Mouse (Mus musculus): ENCODE measurements around the gene Tpgs1. TPM values are rescaled to one million over a fixed set of nuclear protein-coding genes. Genes with fewer than 3 reads are reported as not detected.

Gene Tpgs1
- polyA plus RNA-seq, 1 experiment from 2014 or later = 79.6 TPM

DNA sequence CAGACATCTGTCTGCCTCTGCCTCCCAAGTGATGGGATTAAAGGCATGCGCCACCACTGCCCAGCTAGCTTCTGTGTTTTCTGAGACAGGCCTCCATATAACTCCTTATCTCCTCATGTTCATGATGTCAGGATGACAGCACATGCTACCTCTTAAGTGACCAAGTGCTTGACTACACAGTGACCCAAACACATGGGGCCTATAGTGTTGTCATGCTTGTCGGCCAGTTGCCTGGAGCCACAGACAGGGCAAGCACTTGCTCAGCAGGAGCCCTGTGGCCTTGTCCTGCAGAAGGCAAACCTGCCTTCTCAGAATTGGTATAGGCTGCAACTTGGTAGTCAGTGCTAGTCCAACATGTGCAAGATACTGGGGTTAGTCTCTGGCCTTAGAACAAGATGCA, 17.1 kb downstream of the Tpgs1 start:
- H3K4me1 ChIP-seq = peaks cover 16% of the 10 kb centered on the region
- H3K27ac ChIP-seq = no peak overlapping the region
- no peak overlapping the region for H3K4me2 ChIP-seq (replicated peaks)
- no peak for ATAC-seq (ENCODE audit: low FRiP score, low read depth)
- H3K27me3 ChIP-seq (replicated peaks) = no peaks in the 10 kb centered on the region
- no peaks in the 10 kb centered on the region for H3K9me3 ChIP-seq
- WGBS = 88% methylated on average over 2 of the region's 2 CpGs
- peaks cover 52% of the 10 kb centered on the region for H3K36me3 ChIP-seq
- H3K4me3 ChIP-seq = no peak overlapping the region
- H3K9ac ChIP-seq = no peak overlapping the region

DNA sequence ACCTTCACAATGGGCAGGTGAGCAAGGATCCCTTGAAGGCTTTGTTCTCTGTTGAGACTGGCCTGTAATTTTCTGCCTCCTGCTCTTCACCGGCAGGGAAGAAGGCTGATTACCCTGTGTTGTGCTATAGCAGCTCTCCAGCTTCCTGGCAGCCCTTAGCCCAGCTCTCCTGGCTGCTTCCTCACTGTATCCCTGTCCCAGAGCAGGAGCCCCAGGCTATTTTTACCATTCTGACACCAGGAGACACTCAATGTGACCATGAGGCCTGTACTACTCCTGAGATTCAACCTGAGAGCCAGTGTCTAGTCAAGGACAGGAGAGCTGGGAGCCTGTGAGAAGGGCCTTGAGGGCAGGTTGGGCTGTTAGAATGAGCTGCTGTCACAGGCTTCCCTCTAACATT, 17.5 kb downstream of the Tpgs1 start:
- peaks cover 52% of the 10 kb centered on the region for H3K36me3 ChIP-seq
- no peaks in the 10 kb centered on the region for H3K9me3 ChIP-seq
- H3K4me3 ChIP-seq = no peak overlapping the region
- no peak overlapping the region for H3K9ac ChIP-seq
- 93% methylated on average over 1 of the region's 1 CpGs for WGBS
- H3K27ac ChIP-seq = no peak overlapping the region
- no peak for ATAC-seq (ENCODE audit: low FRiP score, low read depth)
- H3K4me1 ChIP-seq = peaks cover 15% of the 10 kb centered on the region
- no peaks in the 10 kb centered on the region for H3K27me3 ChIP-seq (replicated peaks)
- H3K4me2 ChIP-seq (replicated peaks) = no peak overlapping the region

- no peak overlapping the region for H3K4me2 ChIP-seq (replicated peaks)
- 97% methylated on average over 6 of the region's 6 CpGs for WGBS
- H3K4me3 ChIP-seq = no peak overlapping the region
- H3K27ac ChIP-seq = no peak overlapping the region
- 0 out of 2 replicates have a peak, but pooled peaks cover 3% of the 10 kb centered on the region for H3K9me3 ChIP-seq
- H3K36me3 ChIP-seq = peaks cover 52% of the 10 kb centered on the region
- ATAC-seq (ENCODE audit: low FRiP score, low read depth) = no peak
- no peak overlapping the region for H3K9ac ChIP-seq
- H3K4me1 ChIP-seq = peaks cover 15% of the 10 kb centered on the region
- no peaks in the 10 kb centered on the region for H3K27me3 ChIP-seq (replicated peaks)
These were observed 18.3 kb downstream of the Tpgs1 start for GRCm38 (mm10) chr10:79687513-79687912.

DNA sequence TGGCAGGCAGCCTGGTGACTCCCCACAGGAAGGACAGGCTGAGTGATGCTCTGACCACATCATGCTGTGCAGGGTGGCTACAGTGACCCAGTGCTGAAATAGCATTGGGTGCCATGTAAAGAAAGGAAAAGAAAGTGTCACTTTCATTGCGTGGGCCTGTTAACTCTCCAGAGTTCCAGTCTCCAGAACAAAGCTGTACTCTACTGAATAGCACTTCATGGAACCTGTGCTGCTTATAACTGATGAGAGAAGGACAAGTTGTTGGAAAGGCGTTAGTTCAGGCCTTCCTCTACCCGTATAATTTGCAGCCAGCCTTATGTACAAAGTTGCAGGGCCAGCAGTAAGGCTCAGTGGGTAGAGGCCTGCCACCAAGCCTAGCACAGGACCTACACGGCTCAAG, 19.6 kb downstream of the Tpgs1 start, which contains the start of gene Gzmm:
Gzmm (plus strand) TSS at position 301 of the 400 bp plus-strand sequence.
- no peak for ATAC-seq (ENCODE audit: low FRiP score, low read depth)
- H3K4me3 ChIP-seq = no peak within 1 kb of the TSS
- H3K9ac ChIP-seq = no peak within 1 kb of the TSS
- 77% methylated on average over 4 of the region's 4 CpGs for WGBS
- 0 out of 2 replicates have a peak, but pooled peaks cover 3% of the 10 kb centered on the region for H3K9me3 ChIP-seq
- no peaks in the 10 kb centered on the region for H3K27me3 ChIP-seq (replicated peaks)
- no peak within 1 kb of the TSS for H3K27ac ChIP-seq
- no peak within 1 kb of the TSS for H3K4me2 ChIP-seq (replicated peaks)
- peaks cover 5% of the 10 kb centered on the region for H3K4me1 ChIP-seq
- H3K36me3 ChIP-seq = peaks cover 52% of the 10 kb centered on the region

DNA sequence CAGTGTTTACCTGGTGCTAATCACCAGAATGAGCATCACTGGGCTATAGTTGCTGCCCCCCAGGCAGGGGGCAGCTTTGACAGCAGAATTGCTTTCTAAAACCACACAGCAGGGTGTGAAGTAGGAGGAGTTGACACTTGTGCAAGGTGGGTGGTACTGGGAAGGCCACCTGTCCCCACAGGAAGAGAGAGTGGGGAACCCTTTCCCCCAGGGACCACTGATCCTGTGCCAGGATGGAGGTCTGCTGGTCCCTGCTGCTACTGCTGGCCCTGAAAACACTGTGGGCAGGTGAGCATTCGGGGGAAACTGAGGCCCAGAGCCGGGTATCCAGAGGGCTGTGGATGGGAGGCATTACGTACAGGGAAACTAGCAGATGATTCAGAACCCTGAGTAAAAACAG, 20.0 kb downstream of the Tpgs1 start:
- H3K36me3 ChIP-seq = peaks cover 52% of the 10 kb centered on the region
- H3K9ac ChIP-seq = no peak overlapping the region
- no peak for ATAC-seq (ENCODE audit: low FRiP score, low read depth)
- 0 out of 2 replicates have a peak, but pooled peaks cover under 1% of the 10 kb centered on the region for H3K4me1 ChIP-seq
- H3K4me3 ChIP-seq = no peak overlapping the region
- H3K27me3 ChIP-seq (replicated peaks) = no peaks in the 10 kb centered on the region
- no peak overlapping the region for H3K4me2 ChIP-seq (replicated peaks)
- H3K27ac ChIP-seq = no peak overlapping the region
- 0 out of 2 replicates have a peak, but pooled peaks cover 3% of the 10 kb centered on the region for H3K9me3 ChIP-seq
- 89% methylated on average over 3 of the region's 3 CpGs for WGBS

GRCm38 (mm10) chr10:79691986-79692548, 22.9 kb downstream of the Tpgs1 start:
- no peaks in the 10 kb centered on the region for H3K27me3 ChIP-seq (replicated peaks)
- 0 out of 2 replicates have a peak, but pooled peaks cover 4% of the 10 kb centered on the region for H3K4me1 ChIP-seq
- H3K9me3 ChIP-seq = 0 out of 2 replicates have a peak, but pooled peaks cover 3% of the 10 kb centered on the region
- WGBS = 97% methylated on average over 2 of the region's 2 CpGs
- H3K4me2 ChIP-seq (replicated peaks) = no peak overlapping the region
- H3K4me3 ChIP-seq = no peak overlapping the region
- peaks cover 24% of the 10 kb centered on the region for H3K36me3 ChIP-seq
- no peak overlapping the region for H3K27ac ChIP-seq
- H3K9ac ChIP-seq = no peak overlapping the region
- no peak for ATAC-seq (ENCODE audit: low FRiP score, low read depth)

GRCm38 (mm10) chr10:79693580-79694378, 24.6 kb downstream of the Tpgs1 start:
- 77% methylated on average over 12 of the region's 12 CpGs for WGBS
- H3K27ac ChIP-seq = no peak overlapping the region
- no peak overlapping the region for H3K9ac ChIP-seq
- peaks cover 7% of the 10 kb centered on the region for H3K36me3 ChIP-seq
- no peaks in the 10 kb centered on the region for H3K27me3 ChIP-seq (replicated peaks)
- no peak overlapping the region for H3K4me2 ChIP-seq (replicated peaks)
- no peak overlapping the region for H3K4me3 ChIP-seq
- H3K9me3 ChIP-seq = 0 out of 2 replicates have a peak, but pooled peaks cover 3% of the 10 kb centered on the region
- no peak for ATAC-seq (ENCODE audit: low FRiP score, low read depth)
- H3K4me1 ChIP-seq = 0 out of 2 replicates have a peak, but pooled peaks cover 4% of the 10 kb centered on the region

DNA sequence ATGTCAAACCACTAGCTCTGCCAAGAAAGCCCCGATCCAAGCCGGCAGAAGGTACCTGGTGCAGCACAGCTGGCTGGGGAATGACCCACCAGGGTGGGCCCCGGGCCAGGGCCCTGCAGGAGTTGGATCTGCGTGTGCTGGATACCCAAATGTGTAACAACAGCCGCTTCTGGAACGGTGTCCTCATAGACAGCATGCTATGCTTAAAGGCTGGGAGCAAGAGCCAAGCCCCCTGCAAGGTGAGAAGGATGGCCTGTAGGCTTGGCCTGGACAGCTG, 25.1 kb downstream of the Tpgs1 start:
- Histone ChIP-seq H3K36me3 (peaks cover 1% of the 10 kb centered on the region), H3K4me3 (no peak overlapping the region), H3K27me3 (replicated peaks) (no peaks in the 10 kb centered on the region), H3K4me2 (replicated peaks) (no peak overlapping the region), H3K9ac (no peak overlapping the region), H3K9me3 (0 out of 2 replicates have a peak, but pooled peaks cover 3% of the 10 kb centered on the region), H3K4me1 (0 out of 2 replicates have a peak, but pooled peaks cover 4% of the 10 kb centered on the region), H3K27ac (no peak overlapping the region)
- 83% methylated on average over 6 of the region's 6 CpGs for WGBS
- no peak for ATAC-seq (ENCODE audit: low FRiP score, low read depth)

- H3K4me1 ChIP-seq = 0 out of 2 replicates have a peak, but pooled peaks cover 4% of the 10 kb centered on the region
- H3K4me2 ChIP-seq (replicated peaks) = no peak overlapping the region
- H3K9ac ChIP-seq = no peak overlapping the region
- H3K36me3 ChIP-seq = no peaks in the 10 kb centered on the region
- no peak overlapping the region for H3K4me3 ChIP-seq
- 70% methylated on average over 13 of the region's 13 CpGs for WGBS
- H3K9me3 ChIP-seq = 0 out of 2 replicates have a peak, but pooled peaks cover 3% of the 10 kb centered on the region
- no peak overlapping the region for H3K27ac ChIP-seq
- no peak for ATAC-seq (ENCODE audit: low FRiP score, low read depth)
- no peaks in the 10 kb centered on the region for H3K27me3 ChIP-seq (replicated peaks)
These were observed 26.3 kb downstream of the Tpgs1 start for GRCm38 (mm10) chr10:79695231-79696128.

- no peaks in the 10 kb centered on the region for H3K27me3 ChIP-seq (replicated peaks)
- H3K4me3 ChIP-seq = no peak overlapping the region
- no peak overlapping the region for H3K27ac ChIP-seq
- 0 out of 2 replicates have a peak, but pooled peaks cover 4% of the 10 kb centered on the region for H3K4me1 ChIP-seq
- no peaks in the 10 kb centered on the region for H3K36me3 ChIP-seq
- no peak overlapping the region for H3K9ac ChIP-seq
- 0 out of 2 replicates have a peak, but pooled peaks cover 3% of the 10 kb centered on the region for H3K9me3 ChIP-seq
- WGBS = 63% methylated on average over 9 of the region's 9 CpGs
- ATAC-seq (ENCODE audit: low FRiP score, low read depth) = no peak
- no peak overlapping the region for H3K4me2 ChIP-seq (replicated peaks)
These were observed 27.0 kb downstream of the Tpgs1 start for GRCm38 (mm10) chr10:79696129-79696651.

- 76% methylated on average over 6 of the region's 6 CpGs for WGBS
- H3K9me3 ChIP-seq = no peaks in the 10 kb centered on the region
- ATAC-seq (ENCODE audit: low FRiP score, low read depth) = no peak
These were observed 28.7 kb downstream of the Tpgs1 start for GRCm38 (mm10) chr10:79697916-79698315.

More at GRCm38 (mm10) chr10:79697916-79698315, 28.7 kb downstream of the Tpgs1 start:
- H3K4me1 ChIP-seq = 0 out of 2 replicates have a peak, but pooled peaks cover 4% of the 10 kb centered on the region
- H3K9ac ChIP-seq = no peak overlapping the region
- H3K4me2 ChIP-seq (replicated peaks) = no peak overlapping the region
- no peak overlapping the region for H3K27ac ChIP-seq
- no peaks in the 10 kb centered on the region for H3K27me3 ChIP-seq (replicated peaks)
- no peak overlapping the region for H3K4me3 ChIP-seq
- H3K36me3 ChIP-seq = no peaks in the 10 kb centered on the region
